Mouse (Mus musculus) neutrophil, adult 5-6 weeks (primary cell): Measurements from ENCODE around the gene Fgfr2. TPM values are rescaled to one million over a fixed set of nuclear protein-coding genes. Genes with fewer than 3 reads are reported as not detected.

Source experiments
- ATAC-seq: fragments of 151-379, 151-347 bp; 2 replicates; pipeline ENCODE4 v1.8.0; 2017; ENCODE audit warnings: mild to moderate bottlenecking, moderate TSS enrichment; ENCODE audit not compliant: insufficient number of reproducible peaks, poor library complexity, low FRiP score, severe bottlenecking; ENCODE audit errors: extremely low read depth
- total RNA-seq: library from RNA; stranded (forward); fragments of 200-1000 nt; gene quantifications from 2 replicates; pipeline ENCODE4 v1.2.3, GENCODE M21; 2017

Gene Fgfr2
- total RNA-seq, 1 experiment from 2014 or later, result not detected

GRCm38 (mm10) chr7:131548473-131548872 lies 1574.7 kb downstream of the Fgfr2 start, which contains the start of gene Hmx2:
Hmx2 (plus strand) TSS chr7:131548773.
- ATAC-seq, result no peak

GRCm38 (mm10) chr7:131547481-131547880 lies 1575.7 kb downstream of the Fgfr2 start:
- ATAC-seq, result no peak

- no peak for ATAC-seq
These were observed 1576.7 kb downstream of the Fgfr2 start for GRCm38 (mm10) chr7:131546423-131546822.

GRCm38 (mm10) chr7:131545701-131546385 lies 1577.3 kb downstream of the Fgfr2 start:
- no peak for ATAC-seq

GRCm38 (mm10) chr7:131544871-131545270 lies 1578.3 kb downstream of the Fgfr2 start:
- no peak for ATAC-seq

GRCm38 (mm10) chr7:131543623-131544481 lies 1579.3 kb downstream of the Fgfr2 start:
- no peak for ATAC-seq

GRCm38 (mm10) chr7:131542872-131543622 lies 1580.1 kb downstream of the Fgfr2 start:
- no peak for ATAC-seq

- ATAC-seq, result no peak
These were observed 1580.9 kb downstream of the Fgfr2 start, which contains the start of gene Hmx3 for GRCm38 (mm10) chr7:131542115-131542871. Hmx3 (plus strand) TSS chr7:131542867.

GRCm38 (mm10) chr7:131541184-131542114 lies 1581.7 kb downstream of the Fgfr2 start:
- ATAC-seq, result no peak

- ATAC-seq, result 0 out of 2 replicates have a peak, but pooled peaks have one; percentile 32
These were observed 1583.2 kb downstream of the Fgfr2 start for GRCm38 (mm10) chr7:131539979-131540378.

GRCm38 (mm10) chr7:131503739-131504138 lies 1619.4 kb downstream of the Fgfr2 start:
- ATAC-seq, result no peak

GRCm38 (mm10) chr7:131478403-131478802 lies 1644.7 kb downstream of the Fgfr2 start:
- no peak for ATAC-seq

GRCm38 (mm10) chr7:131477140-131477539 lies 1646.0 kb downstream of the Fgfr2 start:
- no peak for ATAC-seq

- ATAC-seq, result no peak
These were observed 1651.6 kb downstream of the Fgfr2 start for GRCm38 (mm10) chr7:131471551-131471950.

GRCm38 (mm10) chr7:131469506-131469905 lies 1653.6 kb downstream of the Fgfr2 start:
- no peak for ATAC-seq

GRCm38 (mm10) chr7:131467312-131467711 lies 1655.8 kb downstream of the Fgfr2 start:
- no peak for ATAC-seq

GRCm38 (mm10) chr7:131465735-131466134 lies 1657.4 kb downstream of the Fgfr2 start:
- no peak for ATAC-seq
